In genomic region chr8:126105043-126105442, GRCm38 (mm10) we compare ENCODE assay signal across 28 mouse cellular contexts.
DNase-seq lines count a peak whose midpoint lies in the region; ATAC-seq and TF ChIP-seq lines count a peak whose summit lies in the region.
"Had no signal": no experiment of that assay in that cellular context is flagged by ENCODE, and none has a peak within 500 bp of the region (broad histone marks: within the 10 kb centered on the region; RNA-seq: fewer than 3 reads in every experiment).

No protein-coding gene starts in this region.

- H3K27ac ChIP-seq in hindbrain, postnatal 0 days: no peak overlapping the region
- H3K27ac ChIP-seq: embryonic facial prominence, embryonic 10.5 days; embryonic facial prominence, embryonic 13.5 days; forebrain, embryonic 12.5 days; forebrain, embryonic 15.5 days; heart, embryonic 15.5 days; hindbrain, embryonic 10.5 days; hindbrain, embryonic 13.5 days had no signal

- 79% methylated on average over 3 of the region's 3 CpGs for WGBS in hindbrain, postnatal 0 days

- H3K4me3 ChIP-seq in hindbrain, postnatal 0 days (ENCODE audit: low read length): no peak overlapping the region
- H3K4me3 ChIP-seq: embryonic facial prominence, embryonic 10.5 days; embryonic facial prominence, embryonic 13.5 days; erythroblast, embryonic 14.5 days; forebrain, embryonic 12.5 days; forebrain, embryonic 15.5 days; heart, embryonic 12.5 days; heart, embryonic 15.5 days; hindbrain, embryonic 10.5 days; hindbrain, embryonic 13.5 days had no signal

- no peak overlapping the region for H3K9ac ChIP-seq in hindbrain, postnatal 0 days (replicated peaks; ENCODE audit: low read length)
- H3K9ac ChIP-seq: embryonic facial prominence, embryonic 13.5 days; forebrain, embryonic 12.5 days; forebrain, embryonic 15.5 days; heart, embryonic 12.5 days; heart, embryonic 15.5 days; hindbrain, embryonic 13.5 days had no signal

- H3K36me3 ChIP-seq in hindbrain, postnatal 0 days (ENCODE audit: insufficient read depth, low read length): no peaks in the 10 kb centered on the region
- H3K36me3 ChIP-seq: embryonic facial prominence, embryonic 10.5 days; embryonic facial prominence, embryonic 13.5 days; forebrain, embryonic 12.5 days; forebrain, embryonic 15.5 days; heart, embryonic 12.5 days; heart, embryonic 15.5 days; hindbrain, embryonic 10.5 days; hindbrain, embryonic 13.5 days had no signal

- TF ChIP-seq CTCF in hindbrain, postnatal 0 days (IDR thresholded peaks at IDR 0.05; ENCODE audit: low read depth): no peak

- no peaks in the 10 kb centered on the region for H3K4me1 ChIP-seq in hindbrain, postnatal 0 days (ENCODE audit: insufficient read depth, low read length)
- H3K4me1 ChIP-seq: embryonic facial prominence, embryonic 10.5 days; embryonic facial prominence, embryonic 13.5 days; forebrain, embryonic 12.5 days; forebrain, embryonic 15.5 days; heart, embryonic 12.5 days; heart, embryonic 15.5 days; hindbrain, embryonic 10.5 days; hindbrain, embryonic 13.5 days had no signal

- ATAC-seq in hindbrain, postnatal 0 days: no peak
- ATAC-seq: CD4-positive, CD25-positive, alpha-beta regulatory T cell, adult 4 months; forebrain, embryonic 15.5 days; hindbrain, embryonic 16.5 days; inflammation-experienced regulatory T-cells, adult 6 months had no signal

- H3K27me3 ChIP-seq in hindbrain, postnatal 0 days (ENCODE audit: insufficient read depth, low read length): no peaks in the 10 kb centered on the region
- H3K27me3 ChIP-seq: embryonic facial prominence, embryonic 13.5 days; forebrain, embryonic 12.5 days; forebrain, embryonic 15.5 days; heart, embryonic 12.5 days; heart, embryonic 15.5 days; hindbrain, embryonic 13.5 days had no signal

- H3K9me3 ChIP-seq in hindbrain, postnatal 0 days (ENCODE audit: low read length): no peaks in the 10 kb centered on the region
- H3K9me3 ChIP-seq: embryonic facial prominence, embryonic 10.5 days; embryonic facial prominence, embryonic 13.5 days; forebrain, embryonic 12.5 days; forebrain, embryonic 15.5 days; heart, embryonic 15.5 days; hindbrain, embryonic 13.5 days had no signal

- peak; percentile 17 for DNase-seq in heart, adult 11 months
- DNase-seq in heart, adult 9 months (ENCODE audit: low spot score in 2 of 2): no peak
- peak; percentile 33 to 34 for DNase-seq in right cerebral cortex, postnatal 10 days (ENCODE audit: low spot score in 2 of 2)
- no peak for DNase-seq in right cerebral cortex, postnatal 14 days
- DNase-seq in telencephalon, adult 2 months (ENCODE audit: low read depth, low spot score): peak; percentile 47
- DNase-seq in hindbrain, postnatal 0 days (ENCODE audit: low spot score): no peak
- DNase-seq: adrenal gland, adult 2 months; adrenal gland, postnatal 14 days; cerebellum, adult 11-12 months; cerebellum, adult 8-10 months; cerebellum, postnatal 36 days; embryo, embryonic 11 days; gastrocnemius, postnatal 10 days; gastrocnemius, postnatal 36 days; heart, postnatal 10 days; heart, postnatal 36 days had no signal

- no peak overlapping the region for H3K4me2 ChIP-seq in hindbrain, postnatal 0 days (ENCODE audit: low read depth, low read length)
- H3K4me2 ChIP-seq: embryonic facial prominence, embryonic 13.5 days; forebrain, embryonic 12.5 days; forebrain, embryonic 15.5 days; heart, embryonic 12.5 days; heart, embryonic 15.5 days; hindbrain, embryonic 13.5 days had no signal

Comparison
In these comparisons a context has a peak if more than half of its experiments do, and no peak if none do; other contexts are left out.
1. DNase-seq: peak in heart, adult 11 months (single experiment), right cerebral cortex, postnatal 10 days (2 of 2) and telencephalon, adult 2 months (single experiment); none in heart, adult 9 months (0 of 2), right cerebral cortex, postnatal 14 days (single experiment) and hindbrain, postnatal 0 days (single experiment).